Mouse (Mus musculus) gastrocnemius, postnatal 4 days (tissue): ENCODE results near the gene Dach2. TPM values are rescaled to one million over a fixed set of nuclear protein-coding genes. Genes with fewer than 3 reads are reported as not detected.

ENCODE experiments used
- total RNA-seq, 2 experiments: library from RNA; stranded (reverse); gene quantifications; 2 replicates each; pipeline ENCODE4 v1.2.3; 2021

Dach2 gene
- total RNA-seq, 2 experiments from 2014 or later: 0.49 to 0.73 TPM

Other genes starting within 250 kb of the Dach2 start
- 10 to 100 TPM in 1 of 2 experiments, 1 to 10 TPM in 1; 9.4 to 10.3 TPM for gene Chm, start 112.0 kb upstream of the Dach2 start, total RNA-seq